Mouse (Mus musculus) colon, adult 2 months (tissue): Measurements from ENCODE around the gene Gm10057. TPM values are rescaled to one million over a fixed set of nuclear protein-coding genes. Genes with fewer than 3 reads are reported as not detected.

Experiments used
- polyA plus RNA-seq: library from polyadenylated mRNA; depleted of rRNA; stranded (reverse); fragments of >200 nt; gene quantifications from 2 replicates; pipeline ENCODE4 v1.2.3, GENCODE M21; 2012; rRNA removed

The Gm10057 gene
- polyA plus RNA-seq: not detected in 2 replicates

GRCm38 (mm10) chrX:154054939-154055338 is at the start of gene Gm10057:
Gene Gm10057 (minus strand): TSS chrX:154055039.

GRCm38 (mm10) chrX:154033727-154034126 is 21.1 kb downstream of the Gm10057 start, which contains the start of gene 4921511M17Rik:
Gene 4921511M17Rik (minus strand): TSS chrX:154033827.

GRCm38 (mm10) chrX:154012540-154012939 is 42.3 kb downstream of the Gm10057 start, which contains the start of gene Samt1:
Gene Samt1 (minus strand): TSS chrX:154012640.

Other genes starting within 250 kb of the Gm10057 start
- gene Spin2c, start 222.8 kb downstream of the Gm10057 start, polyA plus RNA-seq: 0.57 and 0.82 TPM in 2 replicates
- not detected in 2 replicates for gene Samt1, start 42.4 kb downstream of the Gm10057 start, polyA plus RNA-seq
- not detected in 2 replicates for gene 4921511M17Rik, start 21.2 kb downstream of the Gm10057 start, polyA plus RNA-seq
- not detected in 2 replicates for gene Gm15140, start 65.6 kb upstream of the Gm10057 start, polyA plus RNA-seq